Mouse (Mus musculus) c-Kit-negative CD71-positive TER-119-positive erythroid progenitor cells, embryonic 14.5 days (primary cell): ENCODE results near the gene Mcrip1.

Experiments used
- DNase-seq: peaks from one replicate; pipeline ENCODE4 v3.0.0-alpha.2; 2013; ENCODE audit warnings: low read depth, low spot score

Mcrip1 gene

DNA sequence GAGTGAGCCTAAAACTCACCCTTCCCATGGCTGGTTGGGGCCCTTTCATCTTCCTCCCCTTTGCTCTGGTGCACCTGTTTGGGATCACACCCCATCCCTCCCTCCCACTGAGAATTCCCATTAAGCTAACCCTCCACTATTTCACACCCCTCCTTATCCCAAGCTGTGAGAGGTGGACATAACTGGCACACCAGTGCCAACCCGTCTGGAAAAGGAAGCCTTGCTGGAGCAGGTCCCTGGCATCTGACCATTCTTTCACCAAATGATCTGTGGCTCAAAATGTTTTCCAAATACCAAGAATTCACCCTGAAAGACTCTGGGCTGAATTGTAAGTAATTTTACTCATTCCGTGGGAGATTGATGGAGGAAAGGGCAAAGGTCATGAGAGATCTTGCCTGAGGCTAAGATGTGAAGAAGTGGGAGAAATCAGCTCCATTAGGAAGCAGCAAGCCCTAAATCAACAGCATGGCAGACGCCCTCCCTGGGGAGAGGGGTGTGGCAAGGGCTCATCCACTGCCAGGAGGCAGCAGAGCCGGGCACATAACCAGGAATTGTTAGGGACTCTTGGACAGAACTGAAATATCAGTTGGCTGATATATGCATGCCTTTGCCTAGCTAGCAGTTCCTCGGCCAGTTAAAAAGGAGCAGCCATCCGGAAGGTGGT lies 36.6 kb downstream of the Mcrip1 start:
- DNase-seq: no peak

- DNase-seq: no peak
Measured at GRCm38 (mm10) chr11:120510375-120511030, 39.0 kb downstream of the Mcrip1 start.

DNA sequence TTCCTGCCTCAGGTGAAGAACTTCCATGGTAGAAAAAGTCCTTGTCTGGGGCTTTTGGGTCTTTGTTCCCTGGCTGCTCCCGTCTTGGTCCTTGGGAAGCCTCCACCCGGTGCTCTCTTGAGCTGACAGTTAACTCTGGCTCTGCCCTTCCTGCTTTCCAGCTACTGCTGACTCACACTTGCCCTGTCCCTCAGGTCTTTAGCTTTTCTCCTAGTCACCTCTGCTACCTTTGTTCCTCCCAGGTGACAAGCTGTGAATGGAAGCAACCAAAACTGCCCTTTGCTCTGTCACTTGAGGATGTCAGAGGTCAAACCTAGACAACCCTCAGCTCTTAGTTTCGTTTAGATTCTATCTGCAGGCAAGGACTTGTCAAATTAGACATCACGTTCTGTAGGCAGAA lies 39.6 kb downstream of the Mcrip1 start:
- DNase-seq: no peak

DNA sequence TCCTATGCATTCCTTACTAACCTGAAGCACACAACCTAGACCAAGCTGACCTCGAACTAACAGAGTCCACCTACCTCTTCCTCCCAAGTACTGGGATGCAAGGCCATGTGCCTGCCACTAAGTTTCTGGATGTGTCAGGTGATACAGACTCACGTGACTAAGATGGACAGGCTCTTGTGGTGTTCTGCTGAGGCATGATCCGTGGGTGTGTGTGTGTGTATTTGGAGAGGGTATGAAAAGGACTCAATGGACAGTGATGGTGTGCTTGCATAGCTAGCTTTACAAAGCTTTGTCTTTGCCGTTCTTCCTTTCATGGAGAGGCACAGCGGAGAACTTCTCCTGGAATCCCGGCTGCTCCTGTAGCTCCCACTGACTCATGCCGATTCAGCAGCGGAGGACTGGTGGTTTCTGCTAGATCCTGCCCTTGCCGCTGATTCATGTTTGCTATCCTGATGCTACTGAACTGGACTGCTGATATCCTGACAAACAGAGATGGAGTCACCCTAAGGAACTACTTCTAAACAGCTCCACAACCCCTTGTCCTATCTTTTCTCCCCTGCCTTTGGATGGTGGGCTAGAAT lies 41.1 kb downstream of the Mcrip1 start:
- DNase-seq: no peak

DNA sequence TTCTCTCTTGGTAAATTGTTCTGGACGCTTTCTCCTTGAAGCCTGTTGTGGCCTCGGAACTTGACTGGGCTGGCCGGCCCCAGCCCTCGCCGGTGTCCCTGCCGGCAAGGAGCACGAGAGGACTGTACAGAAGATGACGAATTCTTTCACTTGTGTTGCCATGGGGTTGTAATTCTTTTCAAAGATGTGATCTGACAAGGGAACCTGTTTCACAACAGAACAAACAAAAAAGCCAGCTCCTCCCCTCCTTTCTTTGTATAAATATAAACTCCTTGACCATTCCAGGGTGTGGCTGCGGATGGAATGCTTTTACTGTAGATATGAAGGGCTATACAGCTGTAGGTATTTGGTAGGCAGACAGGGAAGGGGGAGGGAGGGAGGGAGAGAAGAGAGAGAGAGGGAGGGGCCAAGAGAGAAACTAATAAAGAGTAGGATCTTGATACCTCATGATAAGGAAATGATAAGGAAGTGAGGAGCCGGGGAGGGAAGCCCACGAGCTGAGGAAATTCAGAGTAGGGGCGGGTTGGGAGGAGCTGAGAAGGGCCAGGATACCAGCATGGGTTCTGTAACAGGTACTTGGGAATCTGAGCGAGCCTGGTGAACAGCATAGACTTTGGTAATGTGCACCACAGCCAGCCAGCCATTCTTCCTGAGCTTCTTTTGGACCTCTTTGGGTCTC lies 41.8 kb downstream of the Mcrip1 start:
- DNase-seq: no peak

DNA sequence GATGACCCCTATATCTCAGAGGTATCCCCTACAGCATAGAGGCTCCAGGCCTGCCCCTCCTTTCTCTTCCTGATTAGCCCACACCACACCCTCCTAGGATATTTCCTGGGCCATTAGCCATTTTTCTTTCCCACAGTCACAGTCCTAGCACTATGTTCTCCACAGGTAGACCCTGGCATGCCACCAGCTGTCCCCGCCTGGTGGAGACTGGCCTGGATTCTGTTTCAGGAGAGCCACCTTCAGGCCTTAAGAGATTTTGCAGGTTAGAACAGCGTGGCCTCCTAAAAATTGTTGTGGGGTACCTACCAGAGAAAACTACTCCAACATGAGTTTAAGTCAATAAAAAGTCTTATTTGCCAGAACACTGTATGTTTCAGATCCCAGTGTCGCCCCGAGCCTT lies 42.6 kb downstream of the Mcrip1 start:
- no peak for DNase-seq

GRCm38 (mm10) chr11:120505661-120506060 lies 43.9 kb downstream of the Mcrip1 start:
- no peak for DNase-seq

DNA sequence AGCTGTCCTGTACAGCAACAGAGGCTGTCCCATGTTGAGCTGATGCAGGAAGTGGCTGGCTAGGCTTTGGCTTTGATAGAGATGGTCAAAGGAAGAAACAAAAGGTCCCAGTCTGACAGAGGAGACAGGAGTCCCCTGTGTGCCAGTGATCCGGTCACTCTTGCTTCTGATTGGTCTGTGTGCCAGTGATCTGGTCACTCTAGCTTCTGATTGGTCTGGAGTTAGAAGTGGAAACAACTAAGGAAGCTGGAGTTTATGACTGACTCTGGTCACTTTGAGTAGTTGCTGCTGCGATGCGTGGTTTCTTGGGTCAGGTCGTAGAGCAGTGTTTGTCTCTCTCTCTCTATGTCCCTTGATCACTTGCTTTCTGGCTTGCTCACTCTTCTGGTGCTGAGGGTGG lies 47.8 kb downstream of the Mcrip1 start:
- DNase-seq: no peak

- DNase-seq: no peak
Measured at GRCm38 (mm10) chr11:120501018-120501417, 48.5 kb downstream of the Mcrip1 start.

- DNase-seq: no peak
Measured at GRCm38 (mm10) chr11:120500357-120500756, 49.2 kb downstream of the Mcrip1 start.

GRCm38 (mm10) chr11:120499894-120500293 lies 49.6 kb downstream of the Mcrip1 start:
- DNase-seq: no peak

DNA sequence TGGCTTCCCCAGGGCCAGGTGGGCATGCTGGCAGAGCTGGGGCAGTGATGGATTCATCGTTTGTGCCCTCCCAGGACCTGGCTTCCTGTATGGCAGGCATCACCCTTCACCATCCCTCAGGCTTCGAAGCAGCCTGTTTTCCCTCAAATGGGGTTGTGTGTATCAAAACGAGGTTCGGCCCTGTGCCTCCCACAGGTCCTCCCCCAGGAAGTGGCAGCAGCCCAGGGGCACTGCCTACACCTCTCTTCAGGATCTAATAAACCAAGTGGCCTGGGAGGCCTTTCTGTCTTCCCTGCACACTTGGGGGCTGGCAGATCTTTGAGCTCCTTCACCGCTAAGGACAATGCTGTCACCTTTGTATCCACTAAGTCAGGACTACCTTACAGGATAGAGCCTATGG lies 50.6 kb downstream of the Mcrip1 start:
- no peak for DNase-seq

GRCm38 (mm10) chr11:120498226-120498625 lies 51.3 kb downstream of the Mcrip1 start:
- DNase-seq: no peak

- DNase-seq: no peak
Measured at GRCm38 (mm10) chr11:120497436-120497835, 52.1 kb downstream of the Mcrip1 start.

GRCm38 (mm10) chr11:120493911-120494310 lies 55.6 kb downstream of the Mcrip1 start:
- DNase-seq: no peak

DNA sequence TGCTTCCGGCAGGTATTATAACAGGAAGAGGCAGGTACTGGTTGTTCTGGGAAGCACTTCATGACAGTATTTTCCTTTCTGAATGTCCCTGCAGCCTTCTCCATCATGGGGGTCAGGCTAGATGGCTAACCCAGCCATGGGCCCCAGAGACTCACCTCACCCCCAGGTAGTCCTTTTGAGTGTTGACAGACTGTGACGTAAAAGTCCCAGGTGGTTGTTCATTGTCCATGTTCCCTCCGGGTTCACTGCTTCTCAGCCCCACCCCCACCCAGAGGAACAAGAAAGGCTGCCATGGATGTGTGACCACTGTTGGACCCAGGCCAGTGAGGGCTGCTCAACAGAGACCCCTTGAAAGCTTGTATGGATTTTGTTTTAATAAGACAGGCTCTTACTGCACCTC lies 56.2 kb downstream of the Mcrip1 start:
- DNase-seq: no peak
